Comparison of ENCODE assay signal across 14 mouse cellular contexts in the genomic region with DNA sequence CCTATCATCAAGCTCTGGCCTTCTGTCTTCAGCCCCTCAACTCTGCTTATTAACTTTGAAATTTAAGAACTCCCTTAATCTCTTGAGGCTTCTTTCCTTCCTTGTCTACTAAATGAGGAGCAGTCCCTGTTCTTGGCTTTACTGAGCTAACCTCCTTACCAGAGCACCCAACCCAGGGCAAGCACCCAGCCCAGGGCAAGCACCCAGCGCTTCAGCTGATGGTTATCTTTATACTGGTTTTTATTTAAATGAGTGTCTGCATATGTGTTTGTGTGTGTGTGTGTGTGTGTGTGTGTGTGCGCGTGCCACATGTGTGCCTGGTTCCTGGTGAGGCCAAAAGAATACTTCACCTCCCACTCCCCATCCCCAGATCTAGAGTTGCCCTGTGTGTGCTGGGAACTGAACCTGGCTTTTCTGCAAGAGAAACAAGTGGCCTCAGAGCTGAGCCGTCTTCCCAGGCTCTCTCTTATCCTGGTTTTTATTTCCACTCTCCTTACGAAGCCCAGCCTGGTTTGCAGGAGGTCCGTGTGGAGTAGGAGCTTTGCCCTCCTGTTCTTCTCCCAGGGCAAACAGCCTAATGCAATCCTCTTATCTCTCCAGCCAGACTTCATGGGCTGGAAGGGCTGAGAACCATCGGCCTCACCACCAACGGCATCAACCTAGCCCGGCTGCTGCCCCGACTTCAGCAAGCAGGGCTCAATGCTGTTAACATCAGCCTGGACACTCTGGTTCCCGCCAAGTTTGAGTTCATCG. TPM values are rescaled to one million over a fixed set of nuclear protein-coding genes. Genes with fewer than 3 reads are reported as not detected.
DNase-seq lines count a peak whose midpoint lies in the region; ATAC-seq lines count a peak whose summit lies in the region.
"Had no signal": no experiment of that assay in that cellular context is flagged by ENCODE, and none has a peak within 500 bp of the region (broad histone marks: within the 10 kb centered on the region; RNA-seq: fewer than 3 reads in every experiment).

No protein-coding gene starts in this region.

- H3K4me1 ChIP-seq in heart, embryonic 11.5 days (ENCODE audit: control insufficient read depth, insufficient read depth, low read length) = peaks cover 11% of the 10 kb centered on the region
- H3K4me1 ChIP-seq in liver, embryonic 16.5 days (ENCODE audit: control insufficient read depth, low read depth, low read length) = peaks cover 55% of the 10 kb centered on the region
- no peaks in the 10 kb centered on the region for H3K4me1 ChIP-seq in hindbrain, embryonic 16.5 days (ENCODE audit: control insufficient read depth, insufficient read depth, low read depth, low read length)
- H3K4me1 ChIP-seq: embryonic facial prominence, embryonic 12.5 days had no signal

- H3K9ac ChIP-seq in heart, embryonic 11.5 days (ENCODE audit: low read depth, low read length) = 0 out of 2 replicates have a peak overlapping the region, but pooled peaks have one; percentile 5
- H3K9ac ChIP-seq in liver, embryonic 16.5 days (ENCODE audit: low read depth, low read length) = peak overlapping the region; percentile 74
- no peak overlapping the region for H3K9ac ChIP-seq in hindbrain, embryonic 16.5 days (ENCODE audit: low read depth, low read length)
- H3K9ac ChIP-seq: embryonic facial prominence, embryonic 12.5 days had no signal

- DNase-seq in heart, adult 18-20 months = no peak
- peak; percentile 12 for DNase-seq in urinary bladder, adult 2 months (ENCODE audit: low spot score)
- no peak for DNase-seq in urinary bladder, postnatal 36 days (ENCODE audit: low spot score in 2 of 2)
- no peak for DNase-seq in layer of hippocampus, postnatal 10 days (ENCODE audit: low spot score in 2 of 2)
- DNase-seq in frontal cortex, adult 2 months (ENCODE audit: extremely low spot score in 1 of 2, low spot score in 1 of 2) = no peak
- DNase-seq: adrenal gland, adult 2 months had no signal

- H3K36me3 ChIP-seq in heart, embryonic 11.5 days (ENCODE audit: control insufficient read depth, insufficient read depth, low read length) = peaks cover 18% of the 10 kb centered on the region
- peaks cover 32% of the 10 kb centered on the region for H3K36me3 ChIP-seq in liver, embryonic 16.5 days (ENCODE audit: control insufficient read depth, insufficient read depth)
- peaks cover 12% of the 10 kb centered on the region for H3K36me3 ChIP-seq in hindbrain, embryonic 16.5 days (ENCODE audit: control insufficient read depth, insufficient read depth, low read length)

- H3K9me3 ChIP-seq in heart, embryonic 11.5 days (replicated peaks; ENCODE audit: control insufficient read depth, low read length) = no peaks in the 10 kb centered on the region
- no peaks in the 10 kb centered on the region; the same call in 1 of the 2 replicates for H3K9me3 ChIP-seq in liver, embryonic 16.5 days (replicated peaks; ENCODE audit: control insufficient read depth, low read length)
- no peaks in the 10 kb centered on the region for H3K9me3 ChIP-seq in hindbrain, embryonic 16.5 days (ENCODE audit: control insufficient read depth, low read length)
- H3K9me3 ChIP-seq: embryonic facial prominence, embryonic 12.5 days; megakaryocyte, embryonic 14.5 days had no signal

- no peak overlapping the region for H3K4me3 ChIP-seq in heart, embryonic 11.5 days (ENCODE audit: low read depth, low read length)
- peak overlapping the region; percentile 60 for H3K4me3 ChIP-seq in liver, embryonic 16.5 days (ENCODE audit: low read depth, low read length)
- H3K4me3 ChIP-seq in hindbrain, embryonic 16.5 days (ENCODE audit: low read length) = no peak overlapping the region
- H3K4me3 ChIP-seq: embryonic facial prominence, embryonic 12.5 days; heart, adult 2 months; megakaryocyte, embryonic 14.5 days; myocyte had no signal

- no peak overlapping the region for H3K4me2 ChIP-seq in heart, embryonic 11.5 days
- H3K4me2 ChIP-seq in liver, embryonic 16.5 days (ENCODE audit: low read depth, low read length) = peak overlapping the region; percentile 64
- H3K4me2 ChIP-seq in hindbrain, embryonic 16.5 days (ENCODE audit: low read length) = no peak overlapping the region
- H3K4me2 ChIP-seq: embryonic facial prominence, embryonic 12.5 days had no signal

- ATAC-seq in heart, embryonic 11.5 days (replicated peaks; ENCODE audit: insufficient number of reproducible peaks, low FRiP score, low TSS enrichment) = 0 out of 2 replicates have a peak, but pooled peaks have one; percentile 57
- peak; percentile 94 for ATAC-seq in liver, embryonic 16.5 days (ENCODE audit: low read depth)
- no peak for ATAC-seq in hindbrain, embryonic 16.5 days
- ATAC-seq: inflammation-experienced regulatory T-cells, adult 6 months had no signal

- H3K27me3 ChIP-seq in heart, embryonic 11.5 days (ENCODE audit: control insufficient read depth, insufficient read depth, low read length) = no peaks in the 10 kb centered on the region
- H3K27me3 ChIP-seq in liver, embryonic 16.5 days (ENCODE audit: control insufficient read depth, insufficient read depth, low read depth, low read length) = no peaks in the 10 kb centered on the region
- H3K27me3 ChIP-seq in hindbrain, embryonic 16.5 days (replicated peaks; ENCODE audit: control insufficient read depth, insufficient read depth, low read length) = no peaks in the 10 kb centered on the region
- H3K27me3 ChIP-seq: embryonic facial prominence, embryonic 12.5 days; megakaryocyte, embryonic 14.5 days had no signal

- H3K27ac ChIP-seq in heart, embryonic 11.5 days (ENCODE audit: low read depth, low read length) = no peak overlapping the region; the same call in 1 of the 2 replicates
- H3K27ac ChIP-seq in liver, embryonic 16.5 days (ENCODE audit: low read length) = peak overlapping the region; percentile 97
- no peak overlapping the region for H3K27ac ChIP-seq in hindbrain, embryonic 16.5 days (ENCODE audit: low read depth, low read length)
- H3K27ac ChIP-seq: embryonic facial prominence, embryonic 12.5 days; heart, adult 2 months had no signal

- WGBS in heart, embryonic 11.5 days (ENCODE audit: insufficient replicate concordance) = 39% methylated on average over 12 of the region's 12 CpGs
- 33% methylated on average over 12 of the region's 12 CpGs for WGBS in liver, embryonic 16.5 days (ENCODE audit: insufficient replicate concordance)
- WGBS in hindbrain, embryonic 16.5 days = 90% methylated on average over 12 of the region's 12 CpGs

RNA-seq across cellular contexts. Expression of gene Mocs1, which starts 10.8 kb away (rescaled TPM):
- polyA plus RNA-seq in heart, embryonic 11.5 days (2014; fragmentation: Nextera tagmentation; extraction: Ambion mirVana) = 7.3 and 8.7 TPM in 2 replicates
- total RNA-seq in heart, adult 18-20 months (2021) = 10 to 100 TPM; 19.9 to 24.0 TPM
- polyA plus RNA-seq in urinary bladder, adult 2 months (2012; rRNA removed) = 33.1 and 40.0 TPM in 2 replicates
- 10.7 and 13.1 TPM in 2 replicates for polyA plus RNA-seq in liver, embryonic 16.5 days (2015; fragmentation: Nextera tagmentation; extraction: Ambion mirVana)
- polyA plus RNA-seq in hindbrain, embryonic 16.5 days (2015; fragmentation: Nextera tagmentation; extraction: Ambion mirVana) = 4.5 and 6.1 TPM in 2 replicates
- 10 to 100 TPM; 12.7 to 13.4 TPM for total RNA-seq in layer of hippocampus, postnatal 10 days (2021)
- 8.3 and 8.9 TPM in 2 replicates for polyA plus RNA-seq in frontal cortex, adult 2 months (2012; rRNA removed)
